Mouse (Mus musculus): Measurements from ENCODE around the gene Krtap28-10.
"Not testable (repeated sequence)": the region's sequence is repeated elsewhere in the genome, so short reads cannot be mapped to it uniquely, and the experiment has no call there.

Krtap28-10 gene

GRCm38 (mm10) chr1:83014477-83014876 is 27.8 kb downstream of the Krtap28-10 start:
- no peak for DNase-seq (ENCODE audit: low spot score in 2 of 2)

GRCm38 (mm10) chr1:83007471-83007870 is 34.8 kb downstream of the Krtap28-10 start:
- DNase-seq (ENCODE audit: low spot score in 2 of 2), result no peak

- no peak for DNase-seq (ENCODE audit: low spot score in 2 of 2)
These were observed 35.8 kb downstream of the Krtap28-10 start for GRCm38 (mm10) chr1:83006218-83007179.

GRCm38 (mm10) chr1:83000306-83000705 is 42.0 kb downstream of the Krtap28-10 start, which contains the start of gene Gm47959:
TSS of gene Gm47959 (plus strand) at chr1:83000548.
- not testable (repeated sequence) for DNase-seq (ENCODE audit: low spot score in 2 of 2)

- DNase-seq (ENCODE audit: low spot score in 2 of 2), result no peak
These were observed 48.3 kb downstream of the Krtap28-10 start for GRCm38 (mm10) chr1:82993947-82994346.

GRCm38 (mm10) chr1:82992093-82992492 is 50.2 kb downstream of the Krtap28-10 start:
- no peak for DNase-seq (ENCODE audit: low spot score in 2 of 2)

- DNase-seq (ENCODE audit: low spot score in 2 of 2), result no peak
These were observed 50.7 kb downstream of the Krtap28-10 start for GRCm38 (mm10) chr1:82991596-82991995.
